Mouse (Mus musculus) megakaryocyte, embryonic 14.5 days (primary cell): Measurements from ENCODE around the gene Tomm40l. TPM values are rescaled to one million over a fixed set of nuclear protein-coding genes. Genes with fewer than 3 reads are reported as not detected.

Experiments
- H3K27me3 ChIP-seq: replicated peaks from 2 replicates; pipeline ENCODE3; 2012; ENCODE audit warnings: inconsistent platforms
- H3K36me3 ChIP-seq: replicated peaks from 2 replicates; pipeline ENCODE3; 2012; ENCODE audit warnings: low read length, inconsistent platforms, mixed read lengths
- H3K4me1 ChIP-seq: 2 replicates; pipeline ENCODE4 v1.6.1; 2012; ENCODE audit warnings: inconsistent platforms
- H3K4me3 ChIP-seq: replicated peaks from 2 replicates; pipeline ENCODE3; 2012; ENCODE audit warnings: moderate library complexity, mild to moderate bottlenecking, inconsistent platforms
- H3K9me3 ChIP-seq: 2 replicates; pipeline ENCODE4 v1.6.1; 2012; ENCODE audit warnings: inconsistent platforms
- FLI1 ChIP-seq: IDR thresholded peaks from 2 replicates; pipeline ENCODE4 v1.6.1; 2012; ENCODE audit warnings: low read length, inconsistent platforms, mixed read lengths
- GATA1 ChIP-seq: IDR thresholded peaks from 3 replicates; pipeline ENCODE4 v1.6.1; 2012; ENCODE audit warnings: mixed read lengths, low read length, inconsistent platforms, borderline replicate concordance
- polyA plus RNA-seq: library from polyadenylated mRNA; stranded (reverse); fragments of >175 nt; gene quantifications from 2 replicates; pipeline ENCODE4 v1.2.3, GENCODE M21; 2012; ENCODE audit warnings: low replicate concordance; ENCODE audit not compliant: insufficient read depth

The Tomm40l gene
- polyA plus RNA-seq, 1 experiment, result 24.1 TPM

DNA sequence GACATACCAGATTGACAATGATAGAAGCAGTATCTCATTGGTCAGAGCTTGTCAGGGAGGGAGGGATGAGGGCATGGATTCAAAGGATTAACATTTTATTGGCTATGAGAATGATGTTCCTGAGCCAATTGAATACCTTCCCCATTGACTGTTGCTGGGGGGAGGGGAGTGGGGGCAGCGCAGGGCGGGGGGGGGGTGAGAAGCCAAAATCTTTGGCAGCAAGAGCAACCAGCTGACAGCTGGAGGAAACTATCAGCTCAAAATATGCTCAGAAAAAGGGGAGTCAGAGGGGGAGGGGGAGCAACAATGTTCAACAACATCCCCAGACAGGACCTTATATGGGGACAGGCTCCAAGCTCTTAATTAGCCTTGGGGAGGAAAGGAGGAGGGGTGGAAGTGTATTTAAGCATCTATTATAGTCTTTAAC lies 40.9 kb upstream of the Tomm40l start:
- no peaks in the 10 kb centered on the region for H3K36me3 ChIP-seq
- no peak for TF ChIP-seq GATA1
- TF ChIP-seq FLI1, result no peak

DNA sequence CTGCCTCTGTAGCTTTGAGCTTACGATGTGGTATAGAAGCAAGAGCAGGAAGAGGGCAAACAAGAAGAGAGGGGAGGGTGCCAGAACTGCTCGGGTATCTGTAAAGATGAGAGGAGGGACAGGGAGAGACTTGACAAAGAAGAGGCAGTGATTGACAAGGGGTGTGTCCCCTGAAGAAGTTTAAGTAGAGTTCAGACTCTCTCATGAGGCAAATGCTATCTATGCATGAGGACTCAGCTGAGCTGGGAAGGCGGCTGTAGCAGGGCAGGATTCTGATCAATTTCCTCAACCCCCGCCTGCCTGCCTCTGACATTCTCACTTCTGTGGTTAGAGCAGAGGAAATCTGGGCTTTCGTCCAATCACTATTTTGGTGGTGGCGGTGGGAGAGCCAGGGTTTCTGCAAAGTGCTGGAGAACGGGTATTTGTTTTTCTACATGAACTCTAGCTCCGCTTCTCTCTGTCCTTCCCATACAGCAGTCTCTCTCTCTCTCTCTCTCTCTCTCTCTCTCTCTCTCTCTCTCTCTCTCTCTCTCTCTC lies 40.3 kb upstream of the Tomm40l start:
- peaks cover 48% of the 10 kb centered on the region for H3K27me3 ChIP-seq
- no peaks in the 10 kb centered on the region for H3K36me3 ChIP-seq
- peaks cover 44% of the 10 kb centered on the region for H3K4me1 ChIP-seq
- H3K4me3 ChIP-seq, result peak overlapping the region; percentile 40
- no peak for TF ChIP-seq FLI1
- TF ChIP-seq GATA1, result no peak
- H3K9me3 ChIP-seq, result no peaks in the 10 kb centered on the region

More for the DNA sequence above, 40.9 kb upstream of the Tomm40l start:
- H3K4me1 ChIP-seq, result peaks cover 40% of the 10 kb centered on the region
- H3K9me3 ChIP-seq, result no peaks in the 10 kb centered on the region
- peaks cover 45% of the 10 kb centered on the region for H3K27me3 ChIP-seq
- no peak overlapping the region for H3K4me3 ChIP-seq

DNA sequence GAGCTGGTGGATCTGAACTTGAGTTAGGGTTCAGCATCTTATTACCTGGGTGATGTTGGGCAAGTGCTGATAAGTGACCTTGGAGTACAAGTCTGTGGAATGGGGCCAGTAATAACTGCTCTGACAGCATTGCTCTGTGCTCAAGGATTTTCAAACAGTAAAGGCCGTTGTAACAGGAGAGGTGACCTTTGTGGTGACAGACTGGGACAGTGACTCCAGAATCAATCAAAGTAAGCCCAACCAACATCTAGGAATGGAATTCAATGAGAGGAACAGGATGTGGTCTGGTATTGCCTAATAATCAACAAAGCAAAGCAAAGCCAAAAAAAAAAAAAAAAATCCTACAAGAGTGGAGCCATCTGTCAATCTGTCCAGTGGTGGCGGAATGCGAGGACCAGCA lies 38.0 kb upstream of the Tomm40l start:
- TF ChIP-seq FLI1 (no peak), GATA1 (no peak)
- no peaks in the 10 kb centered on the region for H3K9me3 ChIP-seq
- no peak overlapping the region for H3K4me3 ChIP-seq
- H3K27me3 ChIP-seq, result peaks cover 50% of the 10 kb centered on the region
- H3K4me1 ChIP-seq, result peaks cover 47% of the 10 kb centered on the region
- no peaks in the 10 kb centered on the region for H3K36me3 ChIP-seq

DNA sequence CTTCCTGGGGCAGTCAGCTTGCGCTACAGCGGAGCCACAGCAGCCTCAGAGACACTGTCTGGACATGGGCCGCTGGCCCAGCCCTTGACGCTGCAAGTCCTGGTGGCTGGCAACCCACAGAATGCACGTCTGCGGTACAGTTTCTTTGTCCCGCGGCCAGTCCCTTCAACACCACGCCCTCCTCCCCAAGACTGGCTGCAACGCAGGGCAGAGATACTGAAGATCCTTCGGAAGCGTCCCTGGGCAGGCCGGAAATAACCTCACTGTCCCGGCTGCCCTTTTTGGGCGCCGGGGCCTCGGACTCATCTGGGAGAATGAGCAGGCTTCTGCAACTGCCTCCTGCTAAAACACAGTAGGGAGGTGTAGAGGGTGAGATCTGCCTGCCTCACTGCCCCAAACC lies 36.6 kb upstream of the Tomm40l start:
- TF ChIP-seq GATA1, result no peak
- Histone ChIP-seq H3K4me1 (peaks cover 49% of the 10 kb centered on the region), H3K27me3 (peaks cover 50% of the 10 kb centered on the region), H3K9me3 (no peaks in the 10 kb centered on the region), H3K4me3 (peak overlapping the region; percentile 77), H3K36me3 (no peaks in the 10 kb centered on the region)

DNA sequence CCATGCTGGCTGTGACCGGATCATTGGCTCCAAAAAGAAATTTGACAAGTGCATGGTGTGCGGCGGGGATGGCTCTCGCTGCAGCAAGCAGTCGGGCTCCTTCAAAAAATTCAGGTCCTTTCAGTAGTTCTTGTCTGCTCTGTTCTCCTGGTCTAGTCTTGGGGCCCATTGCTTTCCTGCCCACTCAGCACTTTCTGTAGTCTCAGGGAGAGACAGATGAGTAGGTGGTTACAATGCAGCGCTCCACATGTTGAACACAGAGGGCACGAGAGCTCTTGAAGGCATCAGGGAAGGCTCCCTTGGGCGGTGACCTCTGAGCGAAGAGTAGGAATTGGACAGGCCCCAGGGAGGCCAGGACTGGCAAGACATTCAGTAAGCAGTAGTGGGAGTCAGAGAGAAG lies 35.5 kb upstream of the Tomm40l start:
- TF ChIP-seq FLI1, result no peak
- no peak for TF ChIP-seq GATA1
- Histone ChIP-seq H3K36me3 (no peaks in the 10 kb centered on the region), H3K4me3 (no peak overlapping the region), H3K9me3 (no peaks in the 10 kb centered on the region), H3K4me1 (peaks cover 46% of the 10 kb centered on the region), H3K27me3 (peaks cover 53% of the 10 kb centered on the region)

DNA sequence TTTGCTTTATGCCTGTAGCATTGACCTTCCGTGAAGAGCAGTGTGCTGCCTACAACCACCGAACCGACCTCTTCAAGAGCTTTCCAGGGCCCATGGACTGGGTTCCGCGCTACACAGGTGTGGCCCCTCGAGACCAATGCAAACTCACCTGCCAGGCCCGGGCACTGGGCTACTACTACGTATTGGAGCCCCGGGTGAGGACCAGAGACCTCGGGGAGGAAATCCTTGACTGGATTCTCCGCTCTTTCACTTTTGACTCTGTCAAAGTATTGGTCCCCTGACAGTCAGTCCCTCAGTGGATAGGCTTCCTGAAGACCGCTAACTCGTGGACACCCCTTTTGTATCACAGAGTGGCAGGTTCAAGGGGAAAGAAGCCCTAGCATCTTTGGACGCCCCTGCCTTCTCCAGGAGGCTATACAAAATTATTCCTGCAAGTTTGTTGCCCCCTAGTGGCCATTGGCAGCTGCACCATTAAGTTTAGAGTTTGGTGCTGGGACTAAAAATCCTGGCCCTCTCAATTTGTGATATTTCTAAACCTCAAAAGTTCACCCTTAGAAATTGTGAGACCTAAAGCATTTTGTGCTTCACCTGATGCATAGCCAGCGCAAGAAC lies 34.7 kb upstream of the Tomm40l start:
- no peak for TF ChIP-seq GATA1
- no peak for TF ChIP-seq FLI1
- Histone ChIP-seq H3K4me3 (peak overlapping the region; percentile 85), H3K4me1 (peaks cover 48% of the 10 kb centered on the region), H3K9me3 (no peaks in the 10 kb centered on the region), H3K36me3 (no peaks in the 10 kb centered on the region), H3K27me3 (peaks cover 49% of the 10 kb centered on the region)

DNA sequence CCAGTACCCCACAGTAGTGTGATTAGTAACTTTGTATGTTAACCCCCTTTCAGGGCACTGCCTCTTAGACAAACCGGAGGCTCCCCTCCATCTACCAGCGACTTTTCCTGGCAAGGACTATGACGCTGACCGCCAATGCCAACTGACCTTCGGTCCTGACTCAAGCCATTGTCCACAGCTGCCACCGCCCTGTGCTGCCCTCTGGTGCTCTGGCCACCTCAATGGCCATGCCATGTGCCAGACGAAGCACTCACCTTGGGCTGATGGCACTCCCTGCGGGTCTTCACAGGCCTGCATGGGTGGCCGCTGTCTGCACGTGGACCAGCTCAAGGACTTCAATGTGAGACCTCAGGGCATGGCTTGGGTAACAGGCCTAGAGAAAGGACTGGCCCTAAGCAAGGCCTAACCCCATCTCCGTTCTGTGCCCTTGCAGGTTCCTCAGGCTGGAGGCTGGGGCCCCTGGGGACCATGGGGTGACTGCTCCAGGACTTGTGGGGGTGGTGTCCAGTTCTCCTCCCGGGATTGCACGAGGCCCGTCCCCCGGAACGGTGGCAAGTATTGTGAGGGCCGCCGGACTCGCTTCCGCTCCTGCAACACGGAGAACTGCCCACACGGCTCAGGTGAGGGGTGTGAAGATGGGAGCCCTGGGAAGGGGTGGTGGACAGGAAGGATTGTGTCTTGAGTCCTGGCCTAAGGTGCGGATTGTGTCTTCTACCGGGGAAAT lies 33.9 kb upstream of the Tomm40l start:
- peak overlapping the region; percentile 14 for H3K4me3 ChIP-seq
- H3K36me3 ChIP-seq, result no peaks in the 10 kb centered on the region
- no peak for TF ChIP-seq GATA1
- TF ChIP-seq FLI1, result no peak
- peaks cover 55% of the 10 kb centered on the region for H3K4me1 ChIP-seq
- H3K9me3 ChIP-seq, result no peaks in the 10 kb centered on the region
- H3K27me3 ChIP-seq, result peaks cover 44% of the 10 kb centered on the region

DNA sequence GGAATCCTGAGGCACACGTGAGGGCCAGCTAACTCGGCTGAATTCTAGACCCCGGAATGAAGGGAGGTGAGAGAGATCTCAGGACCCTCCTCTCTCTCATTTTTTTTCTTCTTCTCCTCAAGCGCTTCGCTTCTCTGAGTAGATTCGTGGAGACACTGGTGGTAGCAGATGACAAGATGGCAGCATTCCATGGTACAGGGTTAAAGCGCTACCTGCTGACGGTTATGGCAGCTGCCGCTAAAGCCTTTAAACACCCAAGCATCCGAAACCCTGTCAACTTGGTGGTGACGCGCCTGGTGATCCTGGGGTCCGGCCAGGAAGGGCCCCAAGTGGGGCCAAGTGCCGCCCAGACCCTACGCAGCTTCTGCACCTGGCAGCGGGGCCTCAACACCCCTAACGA lies 30.1 kb upstream of the Tomm40l start:
- peaks cover 25% of the 10 kb centered on the region for H3K27me3 ChIP-seq
- TF ChIP-seq GATA1 (no peak), FLI1 (no peak)

DNA sequence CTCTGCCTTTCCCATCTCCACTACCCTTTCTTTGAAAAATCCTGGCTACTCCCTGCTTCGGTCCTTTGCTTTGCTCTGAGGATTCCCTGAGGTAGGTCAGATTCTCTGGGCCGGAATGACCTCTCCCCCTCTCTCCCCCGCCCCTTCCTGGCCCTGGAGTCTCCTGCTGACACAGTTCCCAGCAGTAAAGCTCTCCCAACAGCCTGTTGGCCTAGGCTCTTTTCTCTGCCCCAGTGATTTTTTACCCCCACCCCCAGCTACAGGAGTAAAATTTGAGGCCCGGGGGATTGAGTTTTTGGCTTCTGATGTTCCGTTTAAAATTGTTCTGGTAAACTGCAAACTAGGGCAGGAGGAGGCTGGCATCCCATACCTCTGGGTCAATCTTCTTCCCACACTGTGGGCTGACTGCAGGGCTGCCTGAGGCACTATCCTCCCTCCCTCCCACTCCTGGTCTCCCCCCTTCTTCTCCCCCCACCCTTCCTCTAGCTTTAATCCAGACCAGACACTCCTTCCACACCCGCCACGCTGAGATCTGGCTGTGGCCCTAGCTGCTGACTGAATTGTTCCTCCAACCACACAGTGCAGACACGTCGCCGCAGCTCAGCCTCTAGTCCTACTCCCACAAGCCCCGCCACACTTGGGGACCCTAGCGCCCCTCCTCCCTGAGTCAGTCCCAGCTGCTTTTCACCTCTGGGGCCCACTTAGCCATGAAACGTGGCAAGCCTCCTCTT lies 29.4 kb upstream of the Tomm40l start:
- Histone ChIP-seq H3K9me3 (no peaks in the 10 kb centered on the region), H3K4me1 (peaks cover 71% of the 10 kb centered on the region), H3K36me3 (no peaks in the 10 kb centered on the region), H3K4me3 (no peak overlapping the region), H3K27me3 (peaks cover 25% of the 10 kb centered on the region)
- TF ChIP-seq GATA1 (no peak), FLI1 (no peak)

More for the DNA sequence above, 30.1 kb upstream of the Tomm40l start:
- Histone ChIP-seq H3K9me3 (no peaks in the 10 kb centered on the region), H3K4me3 (no peak overlapping the region), H3K4me1 (peaks cover 73% of the 10 kb centered on the region), H3K36me3 (no peaks in the 10 kb centered on the region)
